Mouse (Mus musculus) CD4-positive helper T cell, adult 2 months (primary cell): ENCODE results near the gene Tmem109.

ENCODE experiments used
- DNase-seq: peaks from one replicate; pipeline ENCODE4 v3.0.0-alpha.2; 2012; ENCODE audit warnings: low read depth, missing footprints, low spot score

Tmem109 gene

GRCm38 (mm10) chr19:10841721-10842626, 39.8 kb downstream of the Tmem109 start:
- peak; percentile 59 for DNase-seq

- DNase-seq: peak; percentile 74
These were observed 42.5 kb downstream of the Tmem109 start, which contains the start of gene Slc15a3 for GRCm38 (mm10) chr19:10839010-10839892. TSS of gene Slc15a3 (plus strand) at chr19:10839727.

- no peak for DNase-seq
These were observed 46.1 kb downstream of the Tmem109 start for GRCm38 (mm10) chr19:10835671-10836070.

GRCm38 (mm10) chr19:10833611-10834010, 48.2 kb downstream of the Tmem109 start:
- DNase-seq: no peak

- DNase-seq: no peak
These were observed 49.8 kb downstream of the Tmem109 start for GRCm38 (mm10) chr19:10832030-10832429.

- DNase-seq: peak; percentile 86
These were observed 50.4 kb downstream of the Tmem109 start for GRCm38 (mm10) chr19:10831424-10831823.

GRCm38 (mm10) chr19:10829436-10830175, 52.2 kb downstream of the Tmem109 start, which contains the start of gene Cd6:
TSS of gene Cd6 (minus strand) at chr19:10830058.
- DNase-seq: peak; percentile 80

- no peak for DNase-seq
These were observed 53.5 kb downstream of the Tmem109 start for GRCm38 (mm10) chr19:10828321-10828720.

GRCm38 (mm10) chr19:10824061-10824460, 57.7 kb downstream of the Tmem109 start:
- no peak for DNase-seq

- DNase-seq: no peak
These were observed 59.3 kb downstream of the Tmem109 start for GRCm38 (mm10) chr19:10822534-10822933.

- DNase-seq: no peak
These were observed 60.5 kb downstream of the Tmem109 start for GRCm38 (mm10) chr19:10821319-10821718.
